Mouse (Mus musculus) bone marrow macrophage, adult 2 months (primary cell): ENCODE data around the gene Rpia.

ENCODE experiments used
- CTCF ChIP-seq: IDR thresholded peaks from 2 replicates; pipeline ENCODE4 v1.5.1; 2012; ENCODE audit warnings: low read depth, mild to moderate bottlenecking, low read length, moderate library complexity
- POLR2A ChIP-seq: IDR thresholded peaks from 2 replicates; pipeline ENCODE4 v1.6.1; 2012; ENCODE audit warnings: mild to moderate bottlenecking, low read depth, low read length, borderline replicate concordance

GRCm38 (mm10) chr6:70824987-70825337, 32.9 kb upstream of the Rpia start:
- TF ChIP-seq CTCF (no peak), POLR2A (no peak)
